Mouse (Mus musculus) stomach, postnatal 0 days (tissue): ENCODE data around the gene Plekhh2.

ENCODE experiments used
- CTCF ChIP-seq: IDR thresholded peaks from 2 replicates; pipeline ENCODE4 v1.5.1; 2016; ENCODE audit warnings: antibody characterized with exemption, low read depth, mild to moderate bottlenecking, moderate library complexity
- EP300 ChIP-seq: optimal IDR thresholded peaks from 2 replicates; pipeline ENCODE3; 2016; ENCODE audit warnings: antibody characterized with exemption

GRCm38 (mm10) chr17:84590065-84590464 is 78.4 kb downstream of the Plekhh2 start:
- TF ChIP-seq CTCF (no peak), EP300 (no peak)
